Mouse (Mus musculus): ENCODE measurements around the gene B3glct. TPM values are rescaled to one million over a fixed set of nuclear protein-coding genes. Genes with fewer than 3 reads are reported as not detected.
A peak's percentile ranks its signal among the peaks of the same experiment; 100 is the strongest.

Gene B3glct
- 1.1 TPM in 2 replicates for total RNA-seq (2014; rRNA removed)
- polyA plus RNA-seq (2012; rRNA removed), result 0.66 and 0.96 TPM in 2 replicates

- under 1% methylated on average over 86 of the region's 106 CpGs for WGBS
- H3K36me3 ChIP-seq (ENCODE audit: control insufficient read depth, insufficient read depth, low read length), result no peaks in the 10 kb centered on the region
- peaks cover 1% of the 10 kb centered on the region; the same call in 1 of the 2 replicates for H3K4me1 ChIP-seq (ENCODE audit: control insufficient read depth, insufficient read depth, low read length)
- TF ChIP-seq CTCF (IDR thresholded peaks at IDR 0.05; ENCODE audit: low read depth, low read length) (peak; percentile 80), POLR2A (IDR thresholded peaks at IDR 0.05; ENCODE audit: extremely low read depth, insufficient read depth, low read length) (no peak)
- no peaks in the 10 kb centered on the region for H3K79me2 ChIP-seq (ENCODE audit: control insufficient read depth, insufficient read depth, low read length)
- no peaks in the 10 kb centered on the region for H3K27me3 ChIP-seq (ENCODE audit: control insufficient read depth, insufficient read depth, low read length)
- DNase-seq (ENCODE audit: extremely low read depth, low read depth, low spot score), result peak; percentile 19
- H3K9ac ChIP-seq (ENCODE audit: low read depth, low read length), result peak within 1 kb of the TSS; percentile 93
- peak within 1 kb of the TSS; percentile 84 for H3K4me3 ChIP-seq (ENCODE audit: insufficient read depth, low read depth, low read length)
- peak within 1 kb of the TSS; percentile 80 for H3K27ac ChIP-seq (replicated peaks; ENCODE audit: insufficient read depth, low read depth, low read length)
Measured at GRCm38 (mm10) chr5:149678100-149678989, at the start of gene B3glct. B3glct (plus strand) TSS chr5:149678230.

GRCm38 (mm10) chr5:149634409-149635035 lies 43.5 kb upstream of the B3glct start:
- H3K36me3 ChIP-seq (ENCODE audit: control insufficient read depth, insufficient read depth, low read length), result peaks cover 41% of the 10 kb centered on the region
- 84% methylated on average over 11 of the region's 11 CpGs for WGBS
- H3K79me2 ChIP-seq (ENCODE audit: control insufficient read depth, insufficient read depth, low read length), result peaks cover 10% of the 10 kb centered on the region; the same call in 1 of the 2 replicates
- H3K4me1 ChIP-seq (ENCODE audit: control insufficient read depth, insufficient read depth, low read length), result peaks cover 10% of the 10 kb centered on the region
- H3K27ac ChIP-seq (replicated peaks; ENCODE audit: insufficient read depth, low read depth, low read length), result no peak overlapping the region
- DNase-seq (ENCODE audit: extremely low read depth, low read depth, low spot score), result no peak
- H3K9ac ChIP-seq (ENCODE audit: low read depth, low read length), result no peak overlapping the region; the same call in 1 of the 2 replicates
- no peaks in the 10 kb centered on the region for H3K27me3 ChIP-seq (ENCODE audit: control insufficient read depth, insufficient read depth, low read length)
- TF ChIP-seq CTCF (IDR thresholded peaks at IDR 0.05; ENCODE audit: low read depth, low read length), result no peak
- TF ChIP-seq POLR2A (IDR thresholded peaks at IDR 0.05; ENCODE audit: extremely low read depth, insufficient read depth, low read length), result no peak
- H3K4me3 ChIP-seq (ENCODE audit: insufficient read depth, low read depth, low read length), result no peak overlapping the region

- Histone ChIP-seq H3K27ac (replicated peaks; ENCODE audit: insufficient read depth, low read depth, low read length) (peak overlapping the region; percentile 52), H3K9ac (ENCODE audit: low read depth, low read length) (peak overlapping the region; percentile 88), H3K36me3 (ENCODE audit: control insufficient read depth, insufficient read depth, low read length) (peaks cover 31% of the 10 kb centered on the region), H3K4me1 (ENCODE audit: control insufficient read depth, insufficient read depth, low read length) (peaks cover 10% of the 10 kb centered on the region), H3K27me3 (ENCODE audit: control insufficient read depth, insufficient read depth, low read length) (no peaks in the 10 kb centered on the region), H3K79me2 (ENCODE audit: control insufficient read depth, insufficient read depth, low read length) (peaks cover 10% of the 10 kb centered on the region; the same call in 1 of the 2 replicates), H3K4me3 (ENCODE audit: insufficient read depth, low read depth, low read length) (peak overlapping the region; percentile 83)
- DNase-seq (ENCODE audit: extremely low read depth, low read depth, low spot score), result peak; percentile 49
- TF ChIP-seq POLR2A (IDR thresholded peaks at IDR 0.05; ENCODE audit: extremely low read depth, insufficient read depth, low read length), result no peak
- under 1% methylated on average over 24 of the region's 24 CpGs for WGBS
Measured at GRCm38 (mm10) chr5:149635556-149635955, 42.5 kb upstream of the B3glct start.

GRCm38 (mm10) chr5:149636075-149636920 lies 41.7 kb upstream of the B3glct start, which contains the start of gene Hsph1:
Hsph1 (minus strand) TSS chr5:149636376.
- Histone ChIP-seq H3K27me3 (ENCODE audit: control insufficient read depth, insufficient read depth, low read length) (no peaks in the 10 kb centered on the region), H3K4me1 (ENCODE audit: control insufficient read depth, insufficient read depth, low read length) (peaks cover 10% of the 10 kb centered on the region), H3K9ac (ENCODE audit: low read depth, low read length) (peak within 1 kb of the TSS; percentile 88), H3K27ac (replicated peaks; ENCODE audit: insufficient read depth, low read depth, low read length) (peak within 1 kb of the TSS; percentile 54), H3K79me2 (ENCODE audit: control insufficient read depth, insufficient read depth, low read length) (peaks cover 10% of the 10 kb centered on the region; the same call in 1 of the 2 replicates), H3K36me3 (ENCODE audit: control insufficient read depth, insufficient read depth, low read length) (peaks cover 23% of the 10 kb centered on the region), H3K4me3 (ENCODE audit: insufficient read depth, low read depth, low read length) (peak within 1 kb of the TSS; percentile 83)
- peak; percentile 99 for DNase-seq (ENCODE audit: extremely low read depth, low read depth, low spot score)
- WGBS, result under 1% methylated on average over 60 of the region's 60 CpGs
- TF ChIP-seq POLR2A (IDR thresholded peaks at IDR 0.05; ENCODE audit: extremely low read depth, insufficient read depth, low read length), result peak; percentile 71
- TF ChIP-seq CTCF (IDR thresholded peaks at IDR 0.05; ENCODE audit: low read depth, low read length), result no peak

- peaks cover 10% of the 10 kb centered on the region; the same call in 1 of the 2 replicates for H3K79me2 ChIP-seq (ENCODE audit: control insufficient read depth, insufficient read depth, low read length)
- H3K4me3 ChIP-seq (ENCODE audit: insufficient read depth, low read depth, low read length), result no peak overlapping the region
- peaks cover 10% of the 10 kb centered on the region for H3K4me1 ChIP-seq (ENCODE audit: control insufficient read depth, insufficient read depth, low read length)
- DNase-seq (ENCODE audit: extremely low read depth, low read depth, low spot score), result no peak
- WGBS, result 71% methylated on average over 8 of the region's 8 CpGs
- peaks cover 13% of the 10 kb centered on the region for H3K36me3 ChIP-seq (ENCODE audit: control insufficient read depth, insufficient read depth, low read length)
- no peaks in the 10 kb centered on the region for H3K27me3 ChIP-seq (ENCODE audit: control insufficient read depth, insufficient read depth, low read length)
- no peak overlapping the region for H3K9ac ChIP-seq (ENCODE audit: low read depth, low read length)
- TF ChIP-seq CTCF (IDR thresholded peaks at IDR 0.05; ENCODE audit: low read depth, low read length) (no peak), POLR2A (IDR thresholded peaks at IDR 0.05; ENCODE audit: extremely low read depth, insufficient read depth, low read length) (no peak)
- H3K27ac ChIP-seq (replicated peaks; ENCODE audit: insufficient read depth, low read depth, low read length), result no peak overlapping the region
Measured at GRCm38 (mm10) chr5:149637306-149637705, 40.7 kb upstream of the B3glct start.
